Mouse (Mus musculus): Measurements from ENCODE around the gene Scamp3. TPM values are rescaled to one million over a fixed set of nuclear protein-coding genes. Genes with fewer than 3 reads are reported as not detected.

The Scamp3 gene
- polyA plus RNA-seq, 1 experiment from 2014 or later: 109 TPM

- peaks cover 23% of the 10 kb centered on the region for H3K36me3 ChIP-seq
- H3K27ac ChIP-seq: no peak overlapping the region
- no peak overlapping the region for H3K4me2 ChIP-seq (replicated peaks)
- WGBS: 86% methylated on average over 2 of the region's 2 CpGs
- no peaks in the 10 kb centered on the region; the same call in 1 of the 2 replicates for H3K27me3 ChIP-seq (replicated peaks)
- peaks cover 36% of the 10 kb centered on the region for H3K4me1 ChIP-seq
- H3K9ac ChIP-seq: no peak overlapping the region
- H3K9me3 ChIP-seq: no peaks in the 10 kb centered on the region
- no peak for ATAC-seq (ENCODE audit: low FRiP score, low read depth)
- no peak overlapping the region for H3K4me3 ChIP-seq
Observed at GRCm38 (mm10) chr3:89230561-89230960, 53.3 kb downstream of the Scamp3 start.

- Histone ChIP-seq H3K9me3 (no peaks in the 10 kb centered on the region), H3K27me3 (replicated peaks) (no peaks in the 10 kb centered on the region; the same call in 1 of the 2 replicates), H3K36me3 (peaks cover 31% of the 10 kb centered on the region), H3K4me2 (replicated peaks) (no peak overlapping the region), H3K4me1 (peaks cover 28% of the 10 kb centered on the region), H3K4me3 (no peak overlapping the region), H3K27ac (no peak overlapping the region), H3K9ac (no peak overlapping the region)
- ATAC-seq (ENCODE audit: low FRiP score, low read depth): no peak
- WGBS: 82% methylated on average over 7 of the region's 7 CpGs
Observed at GRCm38 (mm10) chr3:89231345-89231744, 54.1 kb downstream of the Scamp3 start.

GRCm38 (mm10) chr3:89231772-89232275, 54.6 kb downstream of the Scamp3 start:
- Histone ChIP-seq H3K27me3 (replicated peaks) (no peaks in the 10 kb centered on the region; the same call in 1 of the 2 replicates), H3K4me3 (no peak overlapping the region), H3K4me2 (replicated peaks) (no peak overlapping the region), H3K36me3 (peaks cover 35% of the 10 kb centered on the region), H3K4me1 (peaks cover 23% of the 10 kb centered on the region), H3K27ac (no peak overlapping the region), H3K9ac (no peak overlapping the region), H3K9me3 (no peaks in the 10 kb centered on the region)
- WGBS: 77% methylated on average over 16 of the region's 16 CpGs
- no peak for ATAC-seq (ENCODE audit: low FRiP score, low read depth)

MicroRNAs within 50 kb of the gene (microRNA counts, 519-probe panel; counts per million panel counts)
- microRNA mmu-miR-92b: 342 counts per million, percentile 67 among the panel's probes with 10 or more counts

Small RNA genes lying within 50 kb of the gene (microRNA-seq; reads per million reads assigned to microRNA genes)
- gene Mir92b: 10,100 reads per million, percentile 96 among the genes with 10 or more reads in this experiment

Other genes starting within 250 kb of the Scamp3 start
- 18.7 and 19.9 TPM in 2 replicates for gene Ash1l, start 226.9 kb upstream of the Scamp3 start, polyA plus RNA-seq (2016; fragmentation: Nextera tagmentation; extraction: Ambion mirVana)
- gene Dap3, start 226.3 kb upstream of the Scamp3 start, polyA plus RNA-seq (2016; fragmentation: Nextera tagmentation; extraction: Ambion mirVana): 148 and 157 TPM in 2 replicates
- gene Rusc1, start 84.2 kb upstream of the Scamp3 start, polyA plus RNA-seq (2016; fragmentation: Nextera tagmentation; extraction: Ambion mirVana): 70.2 and 78.8 TPM in 2 replicates
- not detected in 2 replicates for gene Gm43738, start 76.4 kb upstream of the Scamp3 start, polyA plus RNA-seq (2016; fragmentation: Nextera tagmentation; extraction: Ambion mirVana)
- 353 and 354 TPM in 2 replicates for gene Fdps, start 75.5 kb upstream of the Scamp3 start, polyA plus RNA-seq (2016; fragmentation: Nextera tagmentation; extraction: Ambion mirVana)
- 0.43 and 0.46 TPM in 2 replicates for gene Pklr, start 41.3 kb upstream of the Scamp3 start, polyA plus RNA-seq (2016; fragmentation: Nextera tagmentation; extraction: Ambion mirVana)
- 19.5 and 23.2 TPM in 2 replicates for gene Hcn3, start 17.3 kb upstream of the Scamp3 start, polyA plus RNA-seq (2016; fragmentation: Nextera tagmentation; extraction: Ambion mirVana)
- gene Clk2, start 12.7 kb upstream of the Scamp3 start, polyA plus RNA-seq (2016; fragmentation: Nextera tagmentation; extraction: Ambion mirVana): 38.5 and 43.0 TPM in 2 replicates
- 34.1 and 42.5 TPM in 2 replicates for gene Fam189b, start 5.7 kb downstream of the Scamp3 start, polyA plus RNA-seq (2016; fragmentation: Nextera tagmentation; extraction: Ambion mirVana)
- gene Gba, start 25.5 kb downstream of the Scamp3 start, polyA plus RNA-seq (2016; fragmentation: Nextera tagmentation; extraction: Ambion mirVana): 44.0 and 50.3 TPM in 2 replicates
- 46.4 and 48.2 TPM in 2 replicates for gene Thbs3, start 37.7 kb downstream of the Scamp3 start, polyA plus RNA-seq (2016; fragmentation: Nextera tagmentation; extraction: Ambion mirVana)
- gene Mtx1, start 49.6 kb downstream of the Scamp3 start, polyA plus RNA-seq (2016; fragmentation: Nextera tagmentation; extraction: Ambion mirVana): 174 TPM in 2 replicates
- gene Muc1, start 51.6 kb downstream of the Scamp3 start, polyA plus RNA-seq (2016; fragmentation: Nextera tagmentation; extraction: Ambion mirVana): 0.84 and 1.1 TPM in 2 replicates
- gene Krtcap2, start 68.5 kb downstream of the Scamp3 start, polyA plus RNA-seq (2016; fragmentation: Nextera tagmentation; extraction: Ambion mirVana): 232 and 252 TPM in 2 replicates
- 32.4 and 33.5 TPM in 2 replicates for gene Trim46, start 68.8 kb downstream of the Scamp3 start, polyA plus RNA-seq (2016; fragmentation: Nextera tagmentation; extraction: Ambion mirVana)
- gene Dpm3, start 81.9 kb downstream of the Scamp3 start, polyA plus RNA-seq (2016; fragmentation: Nextera tagmentation; extraction: Ambion mirVana): 76.4 and 83.4 TPM in 2 replicates
- 39.0 and 40.2 TPM in 2 replicates for gene Slc50a1, start 93.1 kb downstream of the Scamp3 start, polyA plus RNA-seq (2016; fragmentation: Nextera tagmentation; extraction: Ambion mirVana)
- gene Efna1, start 103.7 kb downstream of the Scamp3 start, polyA plus RNA-seq (2016; fragmentation: Nextera tagmentation; extraction: Ambion mirVana): 14.4 and 15.9 TPM in 2 replicates
- 51.3 and 54.7 TPM in 2 replicates for gene Efna3, start 145.5 kb downstream of the Scamp3 start, polyA plus RNA-seq (2016; fragmentation: Nextera tagmentation; extraction: Ambion mirVana)
- gene Efna4, start 160.6 kb downstream of the Scamp3 start, polyA plus RNA-seq (2016; fragmentation: Nextera tagmentation; extraction: Ambion mirVana): 15.8 and 17.8 TPM in 2 replicates
- 37.1 and 40.4 TPM in 2 replicates for gene Adam15, start 172.5 kb downstream of the Scamp3 start, polyA plus RNA-seq (2016; fragmentation: Nextera tagmentation; extraction: Ambion mirVana)
- gene Dcst2, start 184.5 kb downstream of the Scamp3 start, polyA plus RNA-seq (2016; fragmentation: Nextera tagmentation; extraction: Ambion mirVana): 0.10 and 0.17 TPM in 2 replicates
- 0.57 and 0.68 TPM in 2 replicates for gene Dcst1, start 187.8 kb downstream of the Scamp3 start, polyA plus RNA-seq (2016; fragmentation: Nextera tagmentation; extraction: Ambion mirVana)
- gene Zbtb7b, start 217.3 kb downstream of the Scamp3 start, polyA plus RNA-seq (2016; fragmentation: Nextera tagmentation; extraction: Ambion mirVana): 0.70 and 0.71 TPM in 2 replicates
- 0.37 and 0.46 TPM in 2 replicates for gene Lenep, start 225.3 kb downstream of the Scamp3 start, polyA plus RNA-seq (2016; fragmentation: Nextera tagmentation; extraction: Ambion mirVana)
- 33.4 and 35.0 TPM in 2 replicates for gene Flad1, start 234.4 kb downstream of the Scamp3 start, polyA plus RNA-seq (2016; fragmentation: Nextera tagmentation; extraction: Ambion mirVana)
- gene Cks1b, start 240.9 kb downstream of the Scamp3 start, polyA plus RNA-seq (2016; fragmentation: Nextera tagmentation; extraction: Ambion mirVana): 252 and 272 TPM in 2 replicates
- 51.4 and 57.5 TPM in 2 replicates for gene Shc1, start 241.0 kb downstream of the Scamp3 start, polyA plus RNA-seq (2016; fragmentation: Nextera tagmentation; extraction: Ambion mirVana)